Mouse (Mus musculus) heart, postnatal 25 days (tissue): Measurements from ENCODE around the gene Tanc1. TPM values are rescaled to one million over a fixed set of nuclear protein-coding genes. Genes with fewer than 3 reads are reported as not detected.

Experiments used
- DNase-seq: peaks from one replicate; pipeline ENCODE4 v3.0.0; 2022; ENCODE audit warnings: low spot score
- intact Hi-C: fragments of 180-260 bp; cut with DNase I; formaldehyde crosslinking; loops from one replicate; pipeline ENCODE4 v1.15.1; 2025
- total RNA-seq, 2 experiments: library from RNA; stranded (reverse); gene quantifications; 2 replicates each; pipeline ENCODE4 v1.2.3; 2021

Gene Tanc1
- total RNA-seq, 2 experiments from 2014 or later, result 27.1 to 29.3 TPM

- intact Hi-C loops, result loop anchor here (5.0 kb wide), 2 partner anchors 47 to 132 kb away; no protein-coding TSS in a partner anchor
- DNase-seq, result no peak
Observed at GRCm38 (mm10) chr2:59673877-59674276, 62.0 kb downstream of the Tanc1 start.

- intact Hi-C loops, result no loop called here
- DNase-seq, result no peak
Observed at GRCm38 (mm10) chr2:59675270-59675995, 63.6 kb downstream of the Tanc1 start.

GRCm38 (mm10) chr2:59676041-59676440 is 64.2 kb downstream of the Tanc1 start:
- no peak for DNase-seq
- intact Hi-C loops, result loop anchor here (2.0 kb wide), 1 partner anchor 21 kb away; no protein-coding TSS in a partner anchor

- intact Hi-C loops, result loop anchor here (2.0 kb wide), 1 partner anchor 20 kb away; no protein-coding TSS in a partner anchor
Observed at GRCm38 (mm10) chr2:59676442-59676841, 64.6 kb downstream of the Tanc1 start.

GRCm38 (mm10) chr2:59679424-59680020 is 67.7 kb downstream of the Tanc1 start:
- intact Hi-C loops, result no loop called here
- no peak for DNase-seq

More at GRCm38 (mm10) chr2:59676442-59676841, 64.6 kb downstream of the Tanc1 start:
- no peak for DNase-seq

- intact Hi-C loops, result no loop called here
- DNase-seq, result no peak
Observed at GRCm38 (mm10) chr2:59680736-59681135, 68.9 kb downstream of the Tanc1 start.

- no peak for DNase-seq
- intact Hi-C loops, result no loop called here
Observed at GRCm38 (mm10) chr2:59681181-59681580, 69.3 kb downstream of the Tanc1 start.

- intact Hi-C loops, result no loop called here
- DNase-seq, result no peak
Observed at GRCm38 (mm10) chr2:59684864-59685605, 73.2 kb downstream of the Tanc1 start.

- no peak for DNase-seq
- intact Hi-C loops, result no loop called here
Observed at GRCm38 (mm10) chr2:59685606-59685950, 73.7 kb downstream of the Tanc1 start.

- DNase-seq, result no peak
- intact Hi-C loops, result no loop called here
Observed at GRCm38 (mm10) chr2:59688261-59689104, 76.6 kb downstream of the Tanc1 start.

GRCm38 (mm10) chr2:59691112-59691511 is 79.3 kb downstream of the Tanc1 start:
- intact Hi-C loops, result no loop called here

GRCm38 (mm10) chr2:59693473-59693872 is 81.6 kb downstream of the Tanc1 start:
- no peak for DNase-seq
- intact Hi-C loops, result no loop called here

More at GRCm38 (mm10) chr2:59691112-59691511, 79.3 kb downstream of the Tanc1 start:
- DNase-seq, result no peak

- DNase-seq, result no peak
- intact Hi-C loops, result loop anchor here (2.0 kb wide), 1 partner anchor 20 kb away; no protein-coding TSS in a partner anchor
Observed at GRCm38 (mm10) chr2:59697123-59697522, 85.3 kb downstream of the Tanc1 start.

- intact Hi-C loops, result loop anchor here (2.0 kb wide), 1 partner anchor 21 kb away; no protein-coding TSS in a partner anchor
- no peak for DNase-seq
Observed at GRCm38 (mm10) chr2:59697722-59698634, 86.1 kb downstream of the Tanc1 start.

GRCm38 (mm10) chr2:59698635-59699300 is 86.9 kb downstream of the Tanc1 start:
- intact Hi-C loops, result no loop called here

GRCm38 (mm10) chr2:59699893-59700292 is 88.1 kb downstream of the Tanc1 start:
- no peak for DNase-seq
- intact Hi-C loops, result no loop called here

More at GRCm38 (mm10) chr2:59698635-59699300, 86.9 kb downstream of the Tanc1 start:
- DNase-seq, result no peak

GRCm38 (mm10) chr2:59705221-59705620 is 93.4 kb downstream of the Tanc1 start:
- intact Hi-C loops, result no loop called here
- no peak for DNase-seq

GRCm38 (mm10) chr2:59706806-59707205 is 95.0 kb downstream of the Tanc1 start:
- DNase-seq, result no peak
- intact Hi-C loops, result no loop called here
